Mouse (Mus musculus): ENCODE results near the gene Fbxo3.
"Not testable (repeated sequence)": the region's sequence is repeated elsewhere in the genome, so short reads cannot be mapped to it uniquely, and the experiment has no call there.

Fbxo3 gene

GRCm38 (mm10) chr2:104027458-104028138, at the start of gene Fbxo3:
Gene Fbxo3 (plus strand): TSS chr2:104027721.
- DNase-seq, result peak; percentile 93

GRCm38 (mm10) chr2:103982250-103982649, 45.3 kb upstream of the Fbxo3 start:
- DNase-seq, result peak; percentile 85

- DNase-seq, result no peak
Measured at GRCm38 (mm10) chr2:103983146-103983545, 44.4 kb upstream of the Fbxo3 start.

GRCm38 (mm10) chr2:103987595-103987994, 39.9 kb upstream of the Fbxo3 start:
- DNase-seq, result not testable (repeated sequence)

- DNase-seq, result no peak
Measured at GRCm38 (mm10) chr2:103989724-103990123, 37.8 kb upstream of the Fbxo3 start.

GRCm38 (mm10) chr2:103991303-103991702, 36.2 kb upstream of the Fbxo3 start:
- DNase-seq, result no peak

- DNase-seq, result no peak
Measured at GRCm38 (mm10) chr2:103992162-103992561, 35.4 kb upstream of the Fbxo3 start.

GRCm38 (mm10) chr2:103992618-103993332, 34.7 kb upstream of the Fbxo3 start:
- DNase-seq, result no peak

- peak; percentile 25 for DNase-seq
Measured at GRCm38 (mm10) chr2:104001076-104001475, 26.4 kb upstream of the Fbxo3 start.

- no peak for DNase-seq
Measured at GRCm38 (mm10) chr2:104001861-104002260, 25.7 kb upstream of the Fbxo3 start.

- DNase-seq, result peak; percentile 62
Measured at GRCm38 (mm10) chr2:104002711-104003413, 24.7 kb upstream of the Fbxo3 start.

- no peak for DNase-seq
Measured at GRCm38 (mm10) chr2:104007793-104008519, 19.6 kb upstream of the Fbxo3 start.

- not testable (repeated sequence) for DNase-seq
Measured at GRCm38 (mm10) chr2:104008853-104009252, 18.7 kb upstream of the Fbxo3 start.

- DNase-seq, result no peak
Measured at GRCm38 (mm10) chr2:104023096-104023495, 4.4 kb upstream of the Fbxo3 start.

GRCm38 (mm10) chr2:104024656-104025055, 2.9 kb upstream of the Fbxo3 start:
- no peak for DNase-seq

GRCm38 (mm10) chr2:104028139-104028723, 710 bp downstream of the Fbxo3 start, which contains the start of gene 4931422A03Rik:
Gene 4931422A03Rik (minus strand): TSS chr2:104028361.
- peak; percentile 15 for DNase-seq

GRCm38 (mm10) chr2:104029074-104029473, 1.6 kb downstream of the Fbxo3 start:
- DNase-seq, result no peak

GRCm38 (mm10) chr2:104030381-104030780, 2.9 kb downstream of the Fbxo3 start:
- DNase-seq, result no peak

- peak; percentile 32 for DNase-seq
Measured at GRCm38 (mm10) chr2:104032056-104032455, 4.5 kb downstream of the Fbxo3 start.

GRCm38 (mm10) chr2:104034832-104035472, 7.4 kb downstream of the Fbxo3 start:
- DNase-seq, result peak; percentile 80

- DNase-seq, result no peak
Measured at GRCm38 (mm10) chr2:104035595-104035994, 8.1 kb downstream of the Fbxo3 start.

- DNase-seq, result no peak
Measured at GRCm38 (mm10) chr2:104036316-104036715, 8.8 kb downstream of the Fbxo3 start.
